Mouse (Mus musculus): Measurements from ENCODE around the gene Krt8. TPM values are rescaled to one million over a fixed set of nuclear protein-coding genes. Genes with fewer than 3 reads are reported as not detected.
A peak's percentile ranks its signal among the peaks of the same experiment; 100 is the strongest.

Krt8 gene
- under 1 TPM in 1 of 2 experiments, not detected in 1; 0.26 TPM for total RNA-seq (2021)
- long read RNA-seq, experiment 1, partial matches to known transcripts, result 0 of 2 reads
- long read RNA-seq, experiment 1, other reads (novel, unspliced or antisense), result 2 of 2 reads
- long read RNA-seq, experiment 2, result 0 reads

GRCm38 (mm10) chr15:102004189-102004588 is at the start of gene Krt8:
Gene Krt8, minus strand, starts transcription at chr15:102004482.
- Histone ChIP-seq H3K27ac (no peak within 1 kb of the TSS), H3K4me3 (no peak within 1 kb of the TSS)
- TF ChIP-seq CTCF (conservative IDR thresholded peaks at IDR 0.05), result no peak
- DNase-seq (ENCODE audit: low spot score in 2 of 2), result no peak

- H3K27ac ChIP-seq, result peak overlapping the region; percentile 86
- peak; percentile 43 for TF ChIP-seq CTCF (conservative IDR thresholded peaks at IDR 0.05)
- DNase-seq (ENCODE audit: low spot score in 2 of 2), result peak; percentile 47 to 57
- peak overlapping the region; percentile 54 for H3K4me3 ChIP-seq
Measured at GRCm38 (mm10) chr15:102051920-102052683, 47.8 kb upstream of the Krt8 start.

GRCm38 (mm10) chr15:102049871-102050270 is 45.6 kb upstream of the Krt8 start:
- TF ChIP-seq CTCF (conservative IDR thresholded peaks at IDR 0.05), result no peak
- Histone ChIP-seq H3K27ac (no peak overlapping the region), H3K4me3 (no peak overlapping the region)
- DNase-seq (ENCODE audit: low spot score in 2 of 2), result no peak

GRCm38 (mm10) chr15:102048006-102048405 is 43.7 kb upstream of the Krt8 start:
- no peak overlapping the region for H3K4me3 ChIP-seq
- no peak for TF ChIP-seq CTCF (conservative IDR thresholded peaks at IDR 0.05)
- H3K27ac ChIP-seq, result no peak overlapping the region
- no peak for DNase-seq (ENCODE audit: low spot score in 2 of 2)

- no peak for DNase-seq (ENCODE audit: low spot score in 2 of 2)
- TF ChIP-seq CTCF (conservative IDR thresholded peaks at IDR 0.05), result no peak
- no peak overlapping the region for H3K27ac ChIP-seq
- H3K4me3 ChIP-seq, result no peak overlapping the region
Measured at GRCm38 (mm10) chr15:102045691-102046090, 41.4 kb upstream of the Krt8 start.

GRCm38 (mm10) chr15:102044745-102045144 is 40.5 kb upstream of the Krt8 start:
- no peak for DNase-seq (ENCODE audit: low spot score in 2 of 2)
- Histone ChIP-seq H3K27ac (no peak overlapping the region), H3K4me3 (no peak overlapping the region)
- TF ChIP-seq CTCF (conservative IDR thresholded peaks at IDR 0.05), result no peak

- TF ChIP-seq CTCF (conservative IDR thresholded peaks at IDR 0.05), result no peak
- no peak overlapping the region for H3K4me3 ChIP-seq
- H3K27ac ChIP-seq, result no peak overlapping the region
- no peak for DNase-seq (ENCODE audit: low spot score in 2 of 2)
Measured at GRCm38 (mm10) chr15:102041951-102042350, 37.7 kb upstream of the Krt8 start.

- Histone ChIP-seq H3K27ac (no peak overlapping the region), H3K4me3 (no peak overlapping the region)
- TF ChIP-seq CTCF (conservative IDR thresholded peaks at IDR 0.05), result no peak
- DNase-seq (ENCODE audit: low spot score in 2 of 2), result no peak
Measured at GRCm38 (mm10) chr15:102040277-102040676, 36.0 kb upstream of the Krt8 start.

GRCm38 (mm10) chr15:102034121-102035053 is 30.1 kb upstream of the Krt8 start:
- TF ChIP-seq CTCF (conservative IDR thresholded peaks at IDR 0.05), result no peak
- no peak for DNase-seq (ENCODE audit: low spot score in 2 of 2)
- Histone ChIP-seq H3K4me3 (no peak overlapping the region), H3K27ac (no peak overlapping the region)

- DNase-seq (ENCODE audit: low spot score in 2 of 2), result no peak
- Histone ChIP-seq H3K4me3 (no peak within 1 kb of the TSS), H3K27ac (no peak within 1 kb of the TSS)
- no peak for TF ChIP-seq CTCF (conservative IDR thresholded peaks at IDR 0.05)
Measured at GRCm38 (mm10) chr15:102028040-102028439, 23.8 kb upstream of the Krt8 start, which contains the start of gene Krt18. Gene Krt18, plus strand, starts transcription at chr15:102028180.

- H3K27ac ChIP-seq, result no peak overlapping the region
- no peak for TF ChIP-seq CTCF (conservative IDR thresholded peaks at IDR 0.05)
Measured at GRCm38 (mm10) chr15:102026430-102026829, 22.1 kb upstream of the Krt8 start.

GRCm38 (mm10) chr15:102025136-102025872 is 21.0 kb upstream of the Krt8 start:
- H3K4me3 ChIP-seq, result peak overlapping the region; percentile 2; the same call in 1 of the 2 replicates
- DNase-seq (ENCODE audit: low spot score in 2 of 2), result no peak
- H3K27ac ChIP-seq, result no peak overlapping the region
- no peak for TF ChIP-seq CTCF (conservative IDR thresholded peaks at IDR 0.05)

More at GRCm38 (mm10) chr15:102026430-102026829, 22.1 kb upstream of the Krt8 start:
- no peak overlapping the region for H3K4me3 ChIP-seq
- DNase-seq (ENCODE audit: low spot score in 2 of 2), result no peak

Measured in layer of hippocampus, adult 2 months (tissue).